Mouse (Mus musculus): ENCODE measurements around the gene Ctnna3.

Gene Ctnna3

GRCm38 (mm10) chr10:64243421-64243820 is 813.5 kb downstream of the Ctnna3 start:
- no peak for DNase-seq

GRCm38 (mm10) chr10:64268156-64268555 is 838.3 kb downstream of the Ctnna3 start:
- no peak for DNase-seq

- DNase-seq = no peak
Measured at GRCm38 (mm10) chr10:64275143-64275542, 845.2 kb downstream of the Ctnna3 start.

- DNase-seq = no peak
Measured at GRCm38 (mm10) chr10:64278836-64279235, 848.9 kb downstream of the Ctnna3 start.

- DNase-seq = no peak
Measured at GRCm38 (mm10) chr10:64305802-64306201, 875.9 kb downstream of the Ctnna3 start.

GRCm38 (mm10) chr10:64311622-64312292 is 881.9 kb downstream of the Ctnna3 start:
- DNase-seq = no peak

- DNase-seq = no peak
Measured at GRCm38 (mm10) chr10:64320332-64320731, 890.4 kb downstream of the Ctnna3 start.

- peak; percentile 12 to 41 for DNase-seq
Measured at GRCm38 (mm10) chr10:64342702-64343379, 912.9 kb downstream of the Ctnna3 start.

GRCm38 (mm10) chr10:64373288-64373687 is 943.4 kb downstream of the Ctnna3 start:
- no peak for DNase-seq

GRCm38 (mm10) chr10:64377751-64378150 is 947.9 kb downstream of the Ctnna3 start:
- DNase-seq = no peak

GRCm38 (mm10) chr10:64396579-64396978 is 966.7 kb downstream of the Ctnna3 start:
- no peak for DNase-seq

GRCm38 (mm10) chr10:64418396-64418795 is 988.5 kb downstream of the Ctnna3 start:
- peak; percentile 45 to 49 for DNase-seq

- DNase-seq = no peak
Measured at GRCm38 (mm10) chr10:64438736-64439135, 1008.8 kb downstream of the Ctnna3 start.

GRCm38 (mm10) chr10:64448624-64449023 is 1018.7 kb downstream of the Ctnna3 start:
- DNase-seq = no peak

GRCm38 (mm10) chr10:64483281-64483680 is 1053.4 kb downstream of the Ctnna3 start:
- no peak for DNase-seq

- no peak for DNase-seq
Measured at GRCm38 (mm10) chr10:64489471-64489870, 1059.6 kb downstream of the Ctnna3 start.

GRCm38 (mm10) chr10:64543647-64544046 is 1113.7 kb downstream of the Ctnna3 start:
- DNase-seq = no peak

GRCm38 (mm10) chr10:64544389-64544788 is 1114.5 kb downstream of the Ctnna3 start:
- no peak for DNase-seq

- DNase-seq = no peak
Measured at GRCm38 (mm10) chr10:64571311-64571710, 1141.4 kb downstream of the Ctnna3 start.

- no peak for DNase-seq
Measured at GRCm38 (mm10) chr10:64588116-64588515, 1158.2 kb downstream of the Ctnna3 start.

GRCm38 (mm10) chr10:64636760-64637159 is 1206.9 kb downstream of the Ctnna3 start:
- no peak for DNase-seq

- no peak for DNase-seq
Measured at GRCm38 (mm10) chr10:64639061-64639460, 1209.2 kb downstream of the Ctnna3 start.

GRCm38 (mm10) chr10:64641093-64641492 is 1211.2 kb downstream of the Ctnna3 start:
- DNase-seq = no peak

GRCm38 (mm10) chr10:64641576-64641975 is 1211.7 kb downstream of the Ctnna3 start:
- DNase-seq = peak; percentile 38 to 49
